ENCODE assay signal across 19 mouse cellular contexts in genomic region chr1:61090801-61091200, GRCm38 (mm10).
"Had no signal": no experiment of that assay in that cellular context is flagged by ENCODE, and none has a peak within 500 bp of the region (broad histone marks: within the 10 kb centered on the region; RNA-seq: fewer than 3 reads in every experiment).

No protein-coding gene starts in this region.

- DNase-seq: kidney, adult 9 months; kidney, postnatal 14 days; kidney, postnatal 4 days; liver; lung, adult 18-20 months; lung, postnatal 10 days; lung, postnatal 36 days; right cerebral cortex, postnatal 25 days; spleen, adult 18-20 months; thymus, adult 18-20 months; thymus, postnatal 36 days had no signal

- H3K27ac ChIP-seq: limb, embryonic 10.5 days; limb, embryonic 13.5 days; liver, embryonic 12.5 days; liver, embryonic 15.5 days; lung, embryonic 15.5 days; midbrain, embryonic 10.5 days; midbrain, embryonic 15.5 days had no signal

- H3K9me3 ChIP-seq: limb, embryonic 10.5 days; limb, embryonic 13.5 days; liver, embryonic 12.5 days; liver, embryonic 15.5 days; lung, embryonic 15.5 days; megakaryocyte, embryonic 14.5 days; midbrain, embryonic 10.5 days; midbrain, embryonic 15.5 days had no signal

- H3K4me2 ChIP-seq: limb, embryonic 13.5 days; liver, embryonic 12.5 days; liver, embryonic 15.5 days; lung, embryonic 15.5 days; midbrain, embryonic 15.5 days had no signal

- H3K4me3 ChIP-seq: limb, embryonic 10.5 days; limb, embryonic 13.5 days; liver, embryonic 12.5 days; liver, embryonic 15.5 days; lung, embryonic 15.5 days; megakaryocyte, embryonic 14.5 days; midbrain, embryonic 10.5 days; midbrain, embryonic 15.5 days had no signal

- H3K9ac ChIP-seq: limb, embryonic 13.5 days; liver, embryonic 12.5 days; liver, embryonic 15.5 days; lung, embryonic 15.5 days; midbrain, embryonic 15.5 days had no signal

- H3K27me3 ChIP-seq: liver, embryonic 12.5 days; liver, embryonic 15.5 days; lung, embryonic 15.5 days; megakaryocyte, embryonic 14.5 days; midbrain, embryonic 15.5 days had no signal

- H3K36me3 ChIP-seq: limb, embryonic 10.5 days; limb, embryonic 13.5 days; liver, embryonic 12.5 days; liver, embryonic 15.5 days; lung, embryonic 15.5 days; midbrain, embryonic 10.5 days; midbrain, embryonic 15.5 days had no signal

- ATAC-seq: liver, embryonic 12.5 days; midbrain, embryonic 15.5 days had no signal

- H3K4me1 ChIP-seq: liver, embryonic 12.5 days; liver, embryonic 15.5 days; lung, embryonic 15.5 days; megakaryocyte, embryonic 14.5 days; midbrain, embryonic 15.5 days had no signal
